Comparison of ENCODE assay signal across 18 mouse cellular contexts in the genomic region with DNA sequence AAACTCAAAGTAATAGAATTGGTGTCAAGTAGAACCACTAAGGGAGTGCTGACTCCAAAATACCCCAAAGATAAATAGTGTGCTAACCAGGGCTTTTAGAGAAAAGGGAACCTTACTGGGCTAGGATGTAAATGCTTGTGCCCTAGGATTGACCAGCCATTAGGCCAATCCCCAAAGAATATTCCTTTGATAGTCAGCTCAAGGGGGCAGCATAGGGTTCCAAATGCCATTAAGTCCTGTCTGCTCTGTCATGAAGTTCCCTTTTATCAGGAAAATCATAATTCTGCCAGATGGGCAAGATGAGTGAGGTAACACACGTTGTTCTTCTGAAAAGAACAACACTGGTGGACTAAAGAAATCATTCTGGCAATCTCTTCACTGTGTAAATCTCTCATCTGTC.
DNase-seq lines count a peak whose midpoint lies in the region; ATAC-seq and TF ChIP-seq lines count a peak whose summit lies in the region.
"Had no signal": no experiment of that assay in that cellular context is flagged by ENCODE, and none has a peak within 500 bp of the region (broad histone marks: within the 10 kb centered on the region; RNA-seq: fewer than 3 reads in every experiment).

No protein-coding gene starts in this region.

- dilution Hi-C loops in CH12.LX (cut with MboI; ENCODE audit: extremely low pct_ligation_motif_present, extremely low pct_unique_long_range_greater_than_20kb, low sequenced_read_pairs) = no loop called here

- no peak for TF ChIP-seq POLR2A in CH12.LX (IDR thresholded peaks at IDR 0.05; ENCODE audit: low read depth, low read length)
- no peak for TF ChIP-seq POLR2A in cortical plate, adult 2 months (IDR thresholded peaks at IDR 0.05; ENCODE audit: extremely low read depth, insufficient read depth, low read length)

- 38% methylated on average over 1 of the region's 1 CpGs for WGBS in hindbrain, postnatal 0 days
- 26% methylated on average over 1 of the region's 1 CpGs for WGBS in hindbrain, embryonic 14.5 days

- H3K4me3 ChIP-seq in hindbrain, postnatal 0 days (ENCODE audit: low read length) = no peak overlapping the region
- no peak overlapping the region for H3K4me3 ChIP-seq in hindbrain, embryonic 14.5 days (replicated peaks; ENCODE audit: low read length)
- H3K4me3 ChIP-seq in CH12.LX (replicated peaks in 1 of 3; ENCODE audit: low read depth in 2 of 3, low read length in 2 of 3, poor library complexity in 1 of 3) = no peak overlapping the region
- no peak overlapping the region for H3K4me3 ChIP-seq in cortical plate, adult 2 months (ENCODE audit: insufficient read depth, low read length)
- H3K4me3 ChIP-seq: erythroblast, embryonic 14.5 days; hindbrain, embryonic 15.5 days; liver, embryonic 12.5 days; stomach, embryonic 15.5 days had no signal

- no peak overlapping the region for H3K4me2 ChIP-seq in hindbrain, postnatal 0 days (ENCODE audit: low read depth, low read length)
- H3K4me2 ChIP-seq in hindbrain, embryonic 14.5 days (replicated peaks) = no peak overlapping the region
- no peak overlapping the region for H3K4me2 ChIP-seq in CH12.LX (ENCODE audit: insufficient read depth, low read depth, poor library complexity, severe bottlenecking)
- H3K4me2 ChIP-seq: hindbrain, embryonic 15.5 days; liver, embryonic 12.5 days; stomach, embryonic 15.5 days had no signal

- H3K27ac ChIP-seq in hindbrain, postnatal 0 days = 0 out of 2 replicates have a peak overlapping the region, but pooled peaks have one; percentile 45
- H3K27ac ChIP-seq in hindbrain, embryonic 14.5 days = no peak overlapping the region
- no peak overlapping the region for H3K27ac ChIP-seq in CH12.LX (ENCODE audit: insufficient read depth, low read depth)
- peak overlapping the region; percentile 23; the same call in 1 of the 2 replicates for H3K27ac ChIP-seq in cortical plate, adult 2 months (ENCODE audit: insufficient read depth, low read length)
- H3K27ac ChIP-seq: hindbrain, embryonic 15.5 days; liver, embryonic 12.5 days; stomach, embryonic 15.5 days had no signal

- H3K4me1 ChIP-seq in hindbrain, postnatal 0 days (ENCODE audit: insufficient read depth, low read length) = no peaks in the 10 kb centered on the region
- no peaks in the 10 kb centered on the region for H3K4me1 ChIP-seq in hindbrain, embryonic 14.5 days (replicated peaks; ENCODE audit: control insufficient read depth, insufficient read depth, low read length)
- peaks cover 2 to 15% of the 10 kb centered on the region in 2 experiments; a peak in 2 of 4 replicates for H3K4me1 ChIP-seq in CH12.LX (ENCODE audit: control insufficient read depth in 1 of 2, insufficient read depth in 2 of 2)
- H3K4me1 ChIP-seq in cortical plate, adult 2 months (ENCODE audit: control insufficient read depth, insufficient read depth, low read length) = no peaks in the 10 kb centered on the region
- H3K4me1 ChIP-seq: hindbrain, embryonic 15.5 days; liver, embryonic 12.5 days; stomach, embryonic 15.5 days had no signal

- no peaks in the 10 kb centered on the region for H3K36me3 ChIP-seq in hindbrain, postnatal 0 days (ENCODE audit: insufficient read depth, low read length)
- no peaks in the 10 kb centered on the region for H3K36me3 ChIP-seq in hindbrain, embryonic 14.5 days (replicated peaks; ENCODE audit: control insufficient read depth, insufficient read depth)
- H3K36me3 ChIP-seq in CH12.LX (replicated peaks in 1 of 2; ENCODE audit: control insufficient read depth in 1 of 2, insufficient read depth in 1 of 2, low read length in 1 of 2) = no peaks in the 10 kb centered on the region
- H3K36me3 ChIP-seq: hindbrain, embryonic 15.5 days; liver, embryonic 12.5 days; stomach, embryonic 15.5 days had no signal

- peak; percentile 19; the same call in 1 of the 2 replicates for TF ChIP-seq CTCF in hindbrain, postnatal 0 days (IDR thresholded peaks at IDR 0.05; ENCODE audit: low read depth)
- peak in 1 of 2 experiments; percentile 61; a peak in 2 of 4 replicates for TF ChIP-seq CTCF in CH12.LX (conservative IDR thresholded peaks at IDR 0.05 in 1 of 2, IDR thresholded peaks at IDR 0.05 in 1 of 2; ENCODE audit: low read depth in 2 of 2, low read length in 2 of 2)
- TF ChIP-seq CTCF in cortical plate, adult 2 months (IDR thresholded peaks at IDR 0.05; ENCODE audit: extremely low read depth, insufficient read depth, low read length) = no peak

- in situ Hi-C loops in CH12.LX (cut with MboI; ENCODE audit: low pct_ligation_motif_present, low pct_unique_long_range_greater_than_20kb, low sequenced_read_pairs) = loop anchor here (25.0 kb wide), 1 partner anchor 329 kb away; no protein-coding TSS in a partner anchor

- H3K79me2 ChIP-seq in CH12.LX (replicated peaks; ENCODE audit: control insufficient read depth, extremely low read depth, insufficient read depth, poor library complexity, severe bottlenecking) = no peaks in the 10 kb centered on the region

- no peak for TF ChIP-seq EP300 in CH12.LX (IDR thresholded peaks at IDR 0.05; ENCODE audit: low read length)

- no peaks in the 10 kb centered on the region for H3K9me3 ChIP-seq in hindbrain, postnatal 0 days (ENCODE audit: low read length)
- no peaks in the 10 kb centered on the region for H3K9me3 ChIP-seq in hindbrain, embryonic 14.5 days (ENCODE audit: control insufficient read depth, low read length)
- no peaks in the 10 kb centered on the region for H3K9me3 ChIP-seq in CH12.LX (replicated peaks; ENCODE audit: low read length)
- H3K9me3 ChIP-seq: hindbrain, embryonic 15.5 days; liver, embryonic 12.5 days; stomach, embryonic 15.5 days had no signal

- peak; percentile 59 for TF ChIP-seq RAD21 in CH12.LX (IDR thresholded peaks at IDR 0.05; ENCODE audit: low read depth, low read length)

- no peak overlapping the region for H3K9ac ChIP-seq in hindbrain, postnatal 0 days (replicated peaks; ENCODE audit: low read length)
- H3K9ac ChIP-seq in hindbrain, embryonic 14.5 days = no peak overlapping the region
- H3K9ac ChIP-seq in CH12.LX (ENCODE audit: insufficient read depth, low read depth) = no peak overlapping the region
- H3K9ac ChIP-seq: forebrain, postnatal 0 days; hindbrain, embryonic 15.5 days; liver, embryonic 12.5 days; stomach, embryonic 15.5 days had no signal

- DNase-seq in hindbrain, postnatal 0 days (ENCODE audit: low spot score) = no peak
- DNase-seq in hindbrain, embryonic 14.5 days (ENCODE audit: low spot score) = no peak
- no peak for DNase-seq in CH12.LX (ENCODE audit: extremely low read depth)
- peak; percentile 49 to 55 for DNase-seq in cerebellum, adult 18-20 months
- DNase-seq in kidney, postnatal 25 days = no peak
- no peak for DNase-seq in thymus, postnatal 0 days (ENCODE audit: low spot score)
- DNase-seq in thymus, adult 18-20 months = no peak
- DNase-seq: forebrain, postnatal 0 days; gastrocnemius, postnatal 25 days; kidney, adult 11 months; kidney, postnatal 10 days; left cerebral cortex, postnatal 4 days; spleen, adult 18-20 months had no signal

- H3K27me3 ChIP-seq in hindbrain, postnatal 0 days (ENCODE audit: insufficient read depth, low read length) = no peaks in the 10 kb centered on the region
- H3K27me3 ChIP-seq in hindbrain, embryonic 14.5 days (ENCODE audit: control insufficient read depth, insufficient read depth, low read length) = peaks cover 16% of the 10 kb centered on the region
- H3K27me3 ChIP-seq in CH12.LX (replicated peaks) = no peaks in the 10 kb centered on the region
- H3K27me3 ChIP-seq: hindbrain, embryonic 15.5 days had no signal

- no peak for ATAC-seq in hindbrain, postnatal 0 days
- ATAC-seq in hindbrain, embryonic 14.5 days (ENCODE audit: low FRiP score) = no peak
- ATAC-seq: forebrain, postnatal 0 days; liver, embryonic 12.5 days had no signal

TF ChIP-seq in CH12.LX, 34 proteins besides CTCF, POLR2A, EP300 and RAD21:
- TF ChIP-seq ETS1 (conservative IDR thresholded peaks at IDR 0.05; ENCODE audit: low read depth, low read length) (no peak), SMC3 (IDR thresholded peaks at IDR 0.05; ENCODE audit: low read depth, low read length) (peak; percentile 62), NELFE (IDR thresholded peaks at IDR 0.05; ENCODE audit: low read depth, low read length) (no peak), USF1 (IDR thresholded peaks at IDR 0.05; ENCODE audit: low read depth, low read length) (no peak), NRF1 (IDR thresholded peaks at IDR 0.05; ENCODE audit: low read depth, low read length) (no peak)

Comparison
In these comparisons a context has a peak if more than half of its experiments do, and no peak if none do; other contexts are left out.
1. H3K27ac ChIP-seq: peak in hindbrain, postnatal 0 days (single experiment) and cortical plate, adult 2 months (single experiment); none in hindbrain, embryonic 14.5 days (single experiment) and CH12.LX (single experiment).
2. DNase-seq: peak in cerebellum, adult 18-20 months (2 of 2); none in hindbrain, postnatal 0 days (single experiment), hindbrain, embryonic 14.5 days (single experiment), CH12.LX (single experiment), kidney, postnatal 25 days (0 of 2), thymus, postnatal 0 days (single experiment) and thymus, adult 18-20 months (0 of 2).